Mouse (Mus musculus) B cell, adult (primary cell): ENCODE results near the gene Cdh22. TPM values are rescaled to one million over a fixed set of nuclear protein-coding genes. Genes with fewer than 3 reads are reported as not detected.

ENCODE experiments used
- total RNA-seq: library from RNA; stranded (reverse); gene quantifications from 4 replicates; pipeline ENCODE4 v1.2.4, GENCODE M21; 2023; ENCODE audit not compliant: inconsistent age

Cdh22 gene
- total RNA-seq, result not detected in 4 replicates

GRCm38 (mm10) chr2:165234613-165235291, at the start of gene Cdh22:
Gene Cdh22 (minus strand): TSS chr2:165234853.

GRCm38 (mm10) chr2:165090650-165091049, 144.0 kb downstream of the Cdh22 start, which contains the start of gene 1700025C18Rik:
Gene 1700025C18Rik (minus strand): TSS chr2:165090750.

Other genes with a start within 250 kb of the Cdh22 start
- 45.2 to 51.9 TPM (median 47.7 TPM) in 4 replicates for gene Ncoa5, start 200.0 kb downstream of the Cdh22 start, total RNA-seq
- 156 to 180 TPM (median 171 TPM) in 4 replicates for gene Cd40, start 179.2 kb downstream of the Cdh22 start, total RNA-seq
- gene 1700025C18Rik, start 144.1 kb downstream of the Cdh22 start, total RNA-seq, result not detected in 4 replicates
- gene Slc35c2, start 53.0 kb upstream of the Cdh22 start, total RNA-seq, result 58.7 to 68.9 TPM (median 66.4 TPM) in 4 replicates
- 31.9 to 36.5 TPM (median 34.3 TPM) in 4 replicates for gene Elmo2, start 91.6 kb upstream of the Cdh22 start, total RNA-seq
- not detected in 4 replicates for gene Zfp663, start 133.9 kb upstream of the Cdh22 start, total RNA-seq
- gene Zfp334, start 153.4 kb upstream of the Cdh22 start, total RNA-seq, result not detected in 4 replicates
- not detected in 4 replicates for gene Ocstamp, start 165.6 kb upstream of the Cdh22 start, total RNA-seq
- 0.15 to 0.36 TPM in 2 of 4 replicates, not detected in the others for gene Slc13a3, start 238.4 kb upstream of the Cdh22 start, total RNA-seq